Mouse (Mus musculus) skeletal muscle tissue, adult 2 months (tissue): ENCODE results near the gene Hinfp.

ENCODE experiments used
- DNase-seq: peaks from one replicate; pipeline ENCODE4 v3.0.0-alpha.2; 2012; ENCODE audit warnings: low read depth, low spot score

The Hinfp gene

DNA sequence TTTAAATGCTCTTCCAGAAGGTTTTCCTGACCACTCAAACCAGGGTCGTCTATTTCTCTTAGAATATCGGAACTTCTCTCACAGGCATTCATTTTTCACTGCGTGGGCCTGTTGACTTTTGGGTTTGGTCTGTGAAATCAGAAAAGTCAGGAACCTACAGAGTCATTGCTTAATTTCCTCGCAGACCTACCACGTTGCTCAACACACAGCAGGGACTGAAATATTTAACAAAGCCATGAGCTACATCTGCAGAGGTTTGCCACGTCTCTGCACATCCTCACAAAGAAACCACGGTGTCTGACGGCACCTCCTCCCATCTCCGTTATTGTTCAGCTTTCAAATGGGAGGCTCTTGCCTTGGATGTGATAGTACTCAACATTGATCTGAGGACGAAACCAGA, 46.5 kb downstream of the Hinfp start:
- DNase-seq = no peak

DNA sequence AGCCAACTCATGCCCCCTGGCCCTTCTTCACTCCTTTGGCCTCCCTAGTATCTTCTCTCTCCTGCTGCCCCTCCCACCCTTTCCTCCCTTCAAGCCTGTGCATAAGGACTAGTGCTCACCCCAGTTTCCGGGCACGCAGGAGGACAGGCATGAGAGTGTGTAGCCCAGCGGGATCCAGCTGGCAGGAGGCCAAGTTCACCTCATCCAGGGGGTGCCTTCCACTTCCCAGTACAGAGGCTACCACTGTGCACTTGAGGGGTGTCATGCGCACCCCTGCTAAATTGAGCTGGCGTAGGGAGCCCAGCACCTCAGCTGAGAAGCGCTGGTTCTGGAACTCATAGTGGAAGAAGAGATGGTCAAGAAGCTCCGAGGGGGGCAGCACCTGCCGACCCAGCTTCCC, 49.3 kb downstream of the Hinfp start:
- no peak for DNase-seq

DNA sequence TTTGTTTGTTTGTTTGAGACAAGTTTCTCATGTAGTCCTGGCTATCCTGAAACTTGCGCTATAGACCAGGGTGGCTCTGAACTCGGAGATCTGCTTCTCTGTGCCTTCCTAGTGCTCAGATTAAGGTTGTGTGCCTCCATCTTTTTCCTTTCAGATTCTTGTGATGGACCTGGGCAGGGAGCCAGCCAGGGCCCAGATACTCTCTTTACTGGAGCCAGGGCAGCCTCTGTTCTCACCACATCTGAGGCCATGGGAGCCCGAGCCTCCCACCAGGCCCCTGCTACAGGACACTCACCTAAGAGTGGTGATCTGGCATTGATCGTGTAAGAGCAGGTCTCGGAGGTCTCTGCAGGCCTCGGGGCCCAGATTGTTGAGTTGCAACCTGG, 50.3 kb downstream of the Hinfp start:
- no peak for DNase-seq

DNA sequence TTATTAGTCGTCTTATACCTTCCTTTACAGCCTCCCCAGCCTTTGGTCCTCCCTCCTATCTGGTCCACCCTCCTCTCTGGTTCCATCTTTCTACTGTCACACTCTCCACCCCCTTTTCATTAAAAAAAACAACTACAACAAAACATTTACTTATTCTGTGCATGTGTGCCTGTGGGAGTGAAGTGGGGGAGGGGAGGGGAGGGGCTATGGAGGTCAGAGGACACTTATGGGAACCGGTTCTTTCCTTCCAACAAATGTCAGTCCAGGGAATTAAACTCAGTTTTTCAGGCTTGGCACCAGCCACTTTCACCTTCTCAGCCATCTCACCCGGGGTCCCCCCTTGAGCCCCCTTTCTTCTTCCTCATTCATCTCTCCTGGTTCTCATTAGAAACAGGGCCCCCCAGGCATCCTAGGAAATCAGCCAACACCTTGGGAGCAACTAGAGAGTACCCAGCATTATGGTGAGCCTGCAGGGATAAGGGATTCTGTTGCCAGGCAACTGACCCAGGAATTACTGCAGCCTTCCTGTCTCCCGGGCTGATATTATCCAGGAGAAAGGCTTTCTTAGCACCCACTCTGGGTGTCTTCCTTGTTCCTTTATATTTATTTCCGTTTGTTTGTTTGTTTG, 50.8 kb downstream of the Hinfp start:
- no peak for DNase-seq

DNA sequence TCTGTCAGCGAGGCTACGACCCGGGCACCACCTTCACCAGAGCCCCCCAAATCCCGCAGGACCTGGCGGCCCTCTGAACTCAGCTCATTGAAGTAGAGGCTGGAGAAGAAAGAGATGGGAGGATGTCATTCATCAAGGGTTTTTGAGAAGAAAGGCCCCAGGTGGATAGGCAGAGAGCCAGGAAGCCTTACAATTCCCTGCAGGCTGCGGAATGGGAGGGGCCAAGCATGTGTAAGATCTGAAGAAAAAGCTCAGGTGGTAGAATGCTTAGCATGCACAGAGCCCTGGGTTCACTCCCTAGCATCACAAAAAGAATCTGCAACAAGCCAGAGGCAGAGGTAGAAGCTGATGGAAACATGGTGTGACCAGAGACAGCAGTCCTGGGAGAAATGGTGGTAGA, 52.0 kb downstream of the Hinfp start:
- no peak for DNase-seq

DNA sequence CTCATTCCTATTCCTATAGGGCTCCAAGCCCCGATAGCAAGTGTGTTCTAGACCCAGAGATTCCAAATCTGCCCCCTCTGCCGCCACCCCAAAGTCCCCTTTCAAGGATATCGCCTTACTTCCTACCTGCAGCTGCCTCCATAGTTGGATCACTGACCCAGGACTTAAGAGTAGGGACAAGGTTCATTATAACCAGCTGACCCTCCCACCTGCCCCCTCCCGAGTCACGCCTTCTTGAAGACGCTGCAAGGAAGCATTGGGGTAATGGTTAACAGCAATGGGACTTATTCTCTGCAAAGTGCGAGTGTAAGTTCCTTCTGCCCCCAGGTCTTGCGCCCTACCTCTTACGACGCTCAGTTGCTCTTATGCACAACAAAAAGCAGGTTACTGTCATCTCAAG, 54.2 kb downstream of the Hinfp start, which contains the start of gene Pdzd3:
Gene Pdzd3, minus strand, starts transcription at position 158 of the 400 bp plus-strand sequence.
- no peak for DNase-seq

DNA sequence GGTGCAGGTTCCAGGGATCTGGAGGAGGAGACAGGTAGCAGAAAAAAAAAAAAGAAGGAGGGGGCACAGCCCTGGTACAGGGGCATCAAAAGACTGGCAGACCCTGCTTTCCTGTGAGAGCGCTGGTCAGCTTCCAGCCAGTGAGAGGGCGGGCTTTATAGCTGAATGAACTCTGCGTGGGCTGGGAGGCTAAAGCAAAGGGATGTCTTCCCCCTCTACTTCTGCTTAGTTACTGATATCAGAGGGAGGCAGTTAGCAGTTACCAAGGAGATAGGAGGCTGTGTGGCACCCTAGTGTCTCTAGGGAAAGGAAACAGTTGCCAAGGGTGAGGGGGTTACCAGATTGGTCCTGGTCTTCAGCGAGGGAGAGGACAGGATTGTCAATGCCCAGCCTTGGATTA, 55.0 kb downstream of the Hinfp start:
- no peak for DNase-seq

DNA sequence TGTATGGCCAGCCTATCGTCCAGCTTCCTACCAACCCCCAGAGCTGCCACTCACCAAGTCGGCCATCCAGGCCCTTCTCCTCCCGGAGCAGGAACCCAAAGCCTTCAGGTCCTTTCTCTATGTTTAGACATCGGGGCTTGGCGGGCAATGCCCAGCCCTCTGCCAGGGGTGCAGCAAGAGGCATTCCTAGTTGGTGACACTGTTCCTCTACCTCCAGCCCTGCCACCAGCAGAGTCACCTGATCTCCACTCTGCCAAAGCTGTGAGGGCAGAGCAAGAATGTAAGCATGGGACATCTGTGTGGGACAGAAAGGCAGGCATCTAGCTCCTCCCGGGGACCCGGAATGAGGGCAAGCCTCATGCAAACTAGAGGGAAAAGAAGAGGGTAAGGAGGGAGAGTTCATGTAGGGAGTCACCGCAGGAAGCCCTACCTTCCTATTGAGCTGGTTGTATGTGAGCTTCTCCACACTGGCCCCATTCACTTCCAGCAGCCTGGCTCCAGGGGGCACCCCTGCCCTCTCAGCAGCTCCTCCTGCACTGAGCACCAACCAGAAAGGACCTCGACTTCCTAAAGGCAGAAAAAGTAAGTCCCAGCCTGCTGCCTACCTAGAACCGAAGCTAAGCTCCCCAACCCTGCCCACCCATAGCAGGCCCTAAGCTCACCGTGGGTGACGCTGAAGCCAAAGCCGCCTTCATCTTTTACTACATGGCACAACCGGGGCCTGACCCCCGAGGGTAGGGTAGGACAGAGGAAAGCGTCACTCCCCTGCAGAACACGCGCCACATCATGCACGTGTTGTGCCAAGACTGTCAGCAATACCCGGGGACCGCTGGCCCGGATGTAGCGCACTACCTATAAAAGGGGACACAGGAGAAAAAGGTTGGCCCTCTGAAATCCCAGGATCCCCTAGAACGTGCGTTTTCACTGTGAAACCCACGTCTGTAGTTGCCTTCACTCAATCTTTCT, 56.0 kb downstream of the Hinfp start:
- DNase-seq = no peak

DNA sequence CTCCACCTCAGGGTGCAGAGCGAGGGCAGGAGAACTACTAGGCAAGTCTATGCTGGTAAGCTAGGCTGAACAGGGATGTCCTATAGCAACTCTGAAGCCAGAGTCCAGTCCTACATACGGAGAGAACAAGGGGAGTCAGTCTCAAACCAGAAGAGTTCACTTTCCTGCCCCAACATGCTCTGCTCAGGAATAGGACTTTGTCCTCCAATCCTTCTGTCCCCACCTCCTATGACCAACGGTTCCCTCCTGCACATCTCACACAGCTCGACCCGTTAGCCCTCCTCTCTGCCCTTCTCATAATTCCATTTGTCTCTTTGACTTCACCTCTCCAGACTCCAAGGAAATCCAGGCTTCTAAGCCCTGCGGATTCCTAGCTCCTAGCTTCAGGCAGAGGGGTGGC, 57.6 kb downstream of the Hinfp start:
- DNase-seq = no peak

DNA sequence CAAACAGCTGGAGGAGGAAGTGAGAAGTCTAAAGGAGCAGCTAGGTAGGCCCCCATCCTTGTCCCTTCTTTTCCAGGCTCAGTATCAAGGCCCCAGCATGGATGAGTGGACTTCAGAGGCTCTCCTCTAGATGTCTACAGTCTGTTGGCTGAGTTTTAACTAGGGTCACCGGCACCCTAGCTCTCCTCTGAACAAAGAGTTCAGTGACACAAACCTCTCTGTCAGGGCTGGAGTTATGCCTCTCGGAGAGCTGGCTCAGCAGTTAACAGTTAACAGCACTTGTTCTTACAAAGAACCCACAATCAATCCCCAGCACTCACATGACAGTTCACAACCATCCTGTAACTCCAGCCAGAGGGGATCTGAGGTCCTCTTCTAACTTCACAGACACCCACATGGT, 61.9 kb downstream of the Hinfp start:
- no peak for DNase-seq
